Mouse (Mus musculus): ENCODE measurements around the gene Calr.

GRCm38 (mm10) chr8:84872309-84872965 is 25.7 kb upstream of the Calr start:
- TF ChIP-seq POLR2A (IDR thresholded peaks at IDR 0.05; ENCODE audit: insufficient read length, low read depth) (no peak), MYOG (IDR thresholded peaks at IDR 0.05; ENCODE audit: control insufficient read depth in 1 of 3, insufficient read depth in 1 of 3, insufficient read length in 2 of 3, low read depth in 2 of 3) (no peak), MAX (IDR thresholded peaks at IDR 0.05; ENCODE audit: low read depth) (no peak), TCF3 (IDR thresholded peaks at IDR 0.05; ENCODE audit: insufficient read length, low read depth) (no peak), E2F4 (IDR thresholded peaks at IDR 0.05; ENCODE audit: insufficient read depth) (no peak), TCF12 (IDR thresholded peaks at IDR 0.05; ENCODE audit: insufficient read depth, poor library complexity, severe bottlenecking) (no peak)
